Mouse (Mus musculus): ENCODE data around the gene Tgfb2. TPM values are rescaled to one million over a fixed set of nuclear protein-coding genes. Genes with fewer than 3 reads are reported as not detected.

Gene Tgfb2
- polyA plus RNA-seq, 1 experiment from 2014 or later, result 50.0 TPM

GRCm38 (mm10) chr1:186726117-186726516 is 20.3 kb upstream of the Tgfb2 start:
- WGBS, result 93% methylated on average over 7 of the region's 7 CpGs
- no peaks in the 10 kb centered on the region for H3K9me3 ChIP-seq (ENCODE audit: control insufficient read depth, low read length)
- ATAC-seq (ENCODE audit: insufficient number of reproducible peaks, insufficient read depth, low FRiP score, low read depth), result no peak
- H3K4me1 ChIP-seq (ENCODE audit: control insufficient read depth in 2 of 2, insufficient read depth in 2 of 2, low read length in 2 of 2), result peaks cover 0 to 2% of the 10 kb centered on the region in 2 experiments; a peak in 1 of 4 replicates
- H3K36me3 ChIP-seq (ENCODE audit: control insufficient read depth, insufficient read depth, low read length), result peaks cover 2% of the 10 kb centered on the region; the same call in 1 of the 2 replicates
- no peak overlapping the region for H3K27ac ChIP-seq (replicated peaks in 1 of 2; ENCODE audit: control insufficient read depth in 1 of 2, insufficient read depth in 1 of 2, low read depth in 2 of 2, low read length in 2 of 2)
- H3K4me2 ChIP-seq (ENCODE audit: low read length), result no peak overlapping the region
- H3K9ac ChIP-seq (ENCODE audit: low read length), result no peak overlapping the region
- no peak overlapping the region for H3K4me3 ChIP-seq (ENCODE audit: control insufficient read depth in 1 of 2, insufficient read depth in 1 of 2, low read depth in 1 of 2, low read length in 2 of 2)
- H3K27me3 ChIP-seq (ENCODE audit: control insufficient read depth, insufficient read depth, low read length), result no peaks in the 10 kb centered on the region

GRCm38 (mm10) chr1:186722299-186722698 is 16.5 kb upstream of the Tgfb2 start:
- no peaks in the 10 kb centered on the region for H3K27me3 ChIP-seq (ENCODE audit: control insufficient read depth, insufficient read depth, low read length)
- no peak overlapping the region for H3K27ac ChIP-seq (replicated peaks in 1 of 2; ENCODE audit: control insufficient read depth in 1 of 2, insufficient read depth in 1 of 2, low read depth in 2 of 2, low read length in 2 of 2)
- H3K4me3 ChIP-seq (ENCODE audit: control insufficient read depth in 1 of 2, insufficient read depth in 1 of 2, low read depth in 1 of 2, low read length in 2 of 2), result no peak overlapping the region
- H3K4me2 ChIP-seq (ENCODE audit: low read length), result no peak overlapping the region
- peaks cover 0 to 2% of the 10 kb centered on the region in 2 experiments; a peak in 1 of 4 replicates for H3K4me1 ChIP-seq (ENCODE audit: control insufficient read depth in 2 of 2, insufficient read depth in 2 of 2, low read length in 2 of 2)
- ATAC-seq (ENCODE audit: insufficient number of reproducible peaks, insufficient read depth, low FRiP score, low read depth), result no peak
- no peaks in the 10 kb centered on the region for H3K9me3 ChIP-seq (ENCODE audit: control insufficient read depth, low read length)
- no peak overlapping the region for H3K9ac ChIP-seq (ENCODE audit: low read length)
- peaks cover 24% of the 10 kb centered on the region for H3K36me3 ChIP-seq (ENCODE audit: control insufficient read depth, insufficient read depth, low read length)
- 72% methylated on average over 9 of the region's 9 CpGs for WGBS

- no peak overlapping the region for H3K27ac ChIP-seq (replicated peaks in 1 of 2; ENCODE audit: control insufficient read depth in 1 of 2, insufficient read depth in 1 of 2, low read depth in 2 of 2, low read length in 2 of 2)
- ATAC-seq (ENCODE audit: insufficient number of reproducible peaks, insufficient read depth, low FRiP score, low read depth), result 0 out of 2 replicates have a peak, but pooled peaks have one; percentile 3
- 36% methylated on average over 12 of the region's 12 CpGs for WGBS
- peaks cover 0 to 2% of the 10 kb centered on the region in 2 experiments; a peak in 1 of 4 replicates for H3K4me1 ChIP-seq (ENCODE audit: control insufficient read depth in 2 of 2, insufficient read depth in 2 of 2, low read length in 2 of 2)
- H3K4me3 ChIP-seq (ENCODE audit: control insufficient read depth in 1 of 2, insufficient read depth in 1 of 2, low read depth in 1 of 2, low read length in 2 of 2), result no peak overlapping the region
- H3K9me3 ChIP-seq (ENCODE audit: control insufficient read depth, low read length), result no peaks in the 10 kb centered on the region
- no peak overlapping the region for H3K9ac ChIP-seq (ENCODE audit: low read length)
- peaks cover 28% of the 10 kb centered on the region for H3K36me3 ChIP-seq (ENCODE audit: control insufficient read depth, insufficient read depth, low read length)
- no peaks in the 10 kb centered on the region for H3K27me3 ChIP-seq (ENCODE audit: control insufficient read depth, insufficient read depth, low read length)
- 0 out of 2 replicates have a peak overlapping the region, but pooled peaks have one; percentile 7 for H3K4me2 ChIP-seq (ENCODE audit: low read length)
These were observed 16.1 kb upstream of the Tgfb2 start for GRCm38 (mm10) chr1:186721846-186722245.

GRCm38 (mm10) chr1:186721166-186721565 is 15.4 kb upstream of the Tgfb2 start:
- Histone ChIP-seq H3K36me3 (ENCODE audit: control insufficient read depth, insufficient read depth, low read length) (peaks cover 28% of the 10 kb centered on the region), H3K27ac (replicated peaks in 1 of 2; ENCODE audit: control insufficient read depth in 1 of 2, insufficient read depth in 1 of 2, low read depth in 2 of 2, low read length in 2 of 2) (no peak overlapping the region), H3K4me1 (ENCODE audit: control insufficient read depth in 2 of 2, insufficient read depth in 2 of 2, low read length in 2 of 2) (peaks cover 0 to 2% of the 10 kb centered on the region in 2 experiments; a peak in 1 of 4 replicates), H3K9me3 (ENCODE audit: control insufficient read depth, low read length) (no peaks in the 10 kb centered on the region), H3K4me2 (ENCODE audit: low read length) (no peak overlapping the region), H3K27me3 (ENCODE audit: control insufficient read depth, insufficient read depth, low read length) (no peaks in the 10 kb centered on the region), H3K4me3 (ENCODE audit: control insufficient read depth in 1 of 2, insufficient read depth in 1 of 2, low read depth in 1 of 2, low read length in 2 of 2) (no peak overlapping the region), H3K9ac (ENCODE audit: low read length) (no peak overlapping the region)
- WGBS, result 93% methylated on average over 11 of the region's 11 CpGs
- ATAC-seq (ENCODE audit: insufficient number of reproducible peaks, insufficient read depth, low FRiP score, low read depth), result no peak

- WGBS, result 94% methylated on average over 9 of the region's 9 CpGs
- H3K9me3 ChIP-seq (ENCODE audit: control insufficient read depth, low read length), result no peaks in the 10 kb centered on the region
These were observed 13.9 kb upstream of the Tgfb2 start for GRCm38 (mm10) chr1:186719708-186720107.

GRCm38 (mm10) chr1:186718881-186719280 is 13.1 kb upstream of the Tgfb2 start:
- Histone ChIP-seq H3K4me2 (ENCODE audit: low read length) (no peak overlapping the region), H3K36me3 (ENCODE audit: control insufficient read depth, insufficient read depth, low read length) (peaks cover 28% of the 10 kb centered on the region), H3K4me3 (ENCODE audit: control insufficient read depth in 1 of 2, insufficient read depth in 1 of 2, low read depth in 1 of 2, low read length in 2 of 2) (no peak overlapping the region), H3K9me3 (ENCODE audit: control insufficient read depth, low read length) (no peaks in the 10 kb centered on the region), H3K9ac (ENCODE audit: low read length) (no peak overlapping the region), H3K27ac (replicated peaks in 1 of 2; ENCODE audit: control insufficient read depth in 1 of 2, insufficient read depth in 1 of 2, low read depth in 2 of 2, low read length in 2 of 2) (no peak overlapping the region), H3K27me3 (ENCODE audit: control insufficient read depth, insufficient read depth, low read length) (no peaks in the 10 kb centered on the region), H3K4me1 (ENCODE audit: control insufficient read depth in 2 of 2, insufficient read depth in 2 of 2, low read length in 2 of 2) (peaks cover 0 to 2% of the 10 kb centered on the region in 2 experiments; a peak in 1 of 4 replicates)
- WGBS, result 65% methylated on average over 5 of the region's 5 CpGs
- no peak for ATAC-seq (ENCODE audit: insufficient number of reproducible peaks, insufficient read depth, low FRiP score, low read depth)

More at GRCm38 (mm10) chr1:186719708-186720107, 13.9 kb upstream of the Tgfb2 start:
- Histone ChIP-seq H3K4me2 (ENCODE audit: low read length) (no peak overlapping the region), H3K4me3 (ENCODE audit: control insufficient read depth in 1 of 2, insufficient read depth in 1 of 2, low read depth in 1 of 2, low read length in 2 of 2) (no peak overlapping the region), H3K27me3 (ENCODE audit: control insufficient read depth, insufficient read depth, low read length) (no peaks in the 10 kb centered on the region), H3K36me3 (ENCODE audit: control insufficient read depth, insufficient read depth, low read length) (peaks cover 28% of the 10 kb centered on the region), H3K4me1 (ENCODE audit: control insufficient read depth in 2 of 2, insufficient read depth in 2 of 2, low read length in 2 of 2) (peaks cover 0 to 2% of the 10 kb centered on the region in 2 experiments; a peak in 1 of 4 replicates), H3K9ac (ENCODE audit: low read length) (no peak overlapping the region), H3K27ac (replicated peaks in 1 of 2; ENCODE audit: control insufficient read depth in 1 of 2, insufficient read depth in 1 of 2, low read depth in 2 of 2, low read length in 2 of 2) (no peak overlapping the region)
- ATAC-seq (ENCODE audit: insufficient number of reproducible peaks, insufficient read depth, low FRiP score, low read depth), result no peak

- H3K4me2 ChIP-seq (ENCODE audit: low read length), result no peak overlapping the region
- H3K9me3 ChIP-seq (ENCODE audit: control insufficient read depth, low read length), result no peaks in the 10 kb centered on the region
- WGBS, result 83% methylated on average over 17 of the region's 17 CpGs
- no peak overlapping the region for H3K9ac ChIP-seq (ENCODE audit: low read length)
- no peaks in the 10 kb centered on the region for H3K4me1 ChIP-seq (ENCODE audit: control insufficient read depth in 2 of 2, insufficient read depth in 2 of 2, low read length in 2 of 2)
- H3K4me3 ChIP-seq (ENCODE audit: control insufficient read depth in 1 of 2, insufficient read depth in 1 of 2, low read depth in 1 of 2, low read length in 2 of 2), result no peak overlapping the region
- no peak overlapping the region for H3K27ac ChIP-seq (replicated peaks in 1 of 2; ENCODE audit: control insufficient read depth in 1 of 2, insufficient read depth in 1 of 2, low read depth in 2 of 2, low read length in 2 of 2)
- no peaks in the 10 kb centered on the region for H3K27me3 ChIP-seq (ENCODE audit: control insufficient read depth, insufficient read depth, low read length)
- H3K36me3 ChIP-seq (ENCODE audit: control insufficient read depth, insufficient read depth, low read length), result peaks cover 17% of the 10 kb centered on the region
- ATAC-seq (ENCODE audit: insufficient number of reproducible peaks, insufficient read depth, low FRiP score, low read depth), result no peak
These were observed 9.4 kb upstream of the Tgfb2 start for GRCm38 (mm10) chr1:186714980-186715896.
